Mouse (Mus musculus) hindbrain, embryonic 13.5 days (tissue): ENCODE data around the gene Nr3c2. TPM values are rescaled to one million over a fixed set of nuclear protein-coding genes. Genes with fewer than 3 reads are reported as not detected.

Experiments
- ATAC-seq: fragments of 200-750 bp; cut with Nextera tagmentation; 2 replicates; pipeline ENCODE4 v1.8.0; 2017; ENCODE audit warnings: moderate TSS enrichment; ENCODE audit not compliant: low FRiP score
- H3K27ac ChIP-seq: fragments of 300-500 bp; sonication (generic); 2 replicates; pipeline ENCODE4 v1.5.1; 2015; ENCODE audit warnings: inconsistent platforms, mild to moderate bottlenecking, moderate library complexity
- H3K27me3 ChIP-seq: fragments of 300-500 bp; sonication (generic); 2 replicates; pipeline ENCODE4 v1.6.1; 2015; ENCODE audit warnings: mild to moderate bottlenecking, inconsistent platforms
- H3K36me3 ChIP-seq: fragments of 300-500 bp; sonication (generic); 2 replicates; pipeline ENCODE4 v1.6.1; 2015; ENCODE audit warnings: mild to moderate bottlenecking, inconsistent platforms
- H3K4me1 ChIP-seq: fragments of 300-500 bp; sonication (generic); replicated peaks from 2 replicates; pipeline ENCODE4 v1.6.1; 2015; ENCODE audit warnings: inconsistent platforms
- H3K4me2 ChIP-seq: fragments of 300-500 bp; sonication (generic); 2 replicates; pipeline ENCODE4 v1.6.1; 2015; ENCODE audit warnings: inconsistent platforms, mild to moderate bottlenecking, moderate library complexity
- H3K4me3 ChIP-seq: fragments of 300-500 bp; sonication (generic); 2 replicates; pipeline ENCODE4 v1.5.1; 2015; ENCODE audit warnings: mild to moderate bottlenecking, inconsistent platforms
- H3K9ac ChIP-seq: fragments of 300-500 bp; sonication (generic); 2 replicates; pipeline ENCODE4 v1.6.1; 2015; ENCODE audit warnings: mild to moderate bottlenecking, inconsistent platforms
- H3K9me3 ChIP-seq: fragments of 300-500 bp; sonication (generic); 2 replicates; pipeline ENCODE4 v1.6.1; 2016; ENCODE audit warnings: inconsistent platforms
- WGBS: fragments of 180-500 bp; shearing (Covaris S2); methylation state at CpG from one replicate; pipeline ENCODE4 v1.1.7; 2015; 5-methylcytosine and 5-hydroxymethylcytosine counted together
- polyA plus RNA-seq: library from polyadenylated mRNA; unstranded; fragments of >200 nt; fragmentation: Nextera tagmentation; extraction: Ambion mirVana; gene quantifications from 2 replicates; pipeline ENCODE4 v1.2.1, GENCODE M21; 2015

Nr3c2 gene
- polyA plus RNA-seq, 1 experiment from 2014 or later, result 3.4 TPM

DNA sequence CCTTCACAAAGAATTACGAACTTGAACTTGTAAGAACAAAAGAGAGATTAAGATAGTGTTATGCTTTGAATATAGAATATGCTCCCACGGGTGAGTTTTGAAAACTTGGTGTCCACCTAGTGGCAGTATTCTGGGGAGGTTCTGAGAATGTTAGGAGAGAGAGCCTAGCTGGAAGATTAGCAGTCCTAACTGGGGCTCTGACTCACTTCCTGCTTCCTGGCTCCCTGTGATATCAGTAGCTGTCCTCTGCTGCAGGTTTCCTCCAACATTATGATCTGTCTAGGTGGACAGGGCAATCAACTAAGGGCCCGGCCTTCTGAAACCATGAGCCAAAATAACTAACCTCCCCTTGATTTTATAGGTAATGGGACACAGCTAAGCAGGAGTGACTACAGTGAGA, 385.2 kb downstream of the Nr3c2 start:
- Histone ChIP-seq H3K9ac (no peak overlapping the region), H3K4me2 (no peak overlapping the region), H3K4me3 (no peak overlapping the region), H3K27ac (no peak overlapping the region), H3K36me3 (no peaks in the 10 kb centered on the region), H3K27me3 (no peaks in the 10 kb centered on the region), H3K4me1 (no peaks in the 10 kb centered on the region; the same call in 1 of the 2 replicates), H3K9me3 (no peaks in the 10 kb centered on the region)
- 93% methylated on average over 3 of the region's 3 CpGs for WGBS
- no peak for ATAC-seq

DNA sequence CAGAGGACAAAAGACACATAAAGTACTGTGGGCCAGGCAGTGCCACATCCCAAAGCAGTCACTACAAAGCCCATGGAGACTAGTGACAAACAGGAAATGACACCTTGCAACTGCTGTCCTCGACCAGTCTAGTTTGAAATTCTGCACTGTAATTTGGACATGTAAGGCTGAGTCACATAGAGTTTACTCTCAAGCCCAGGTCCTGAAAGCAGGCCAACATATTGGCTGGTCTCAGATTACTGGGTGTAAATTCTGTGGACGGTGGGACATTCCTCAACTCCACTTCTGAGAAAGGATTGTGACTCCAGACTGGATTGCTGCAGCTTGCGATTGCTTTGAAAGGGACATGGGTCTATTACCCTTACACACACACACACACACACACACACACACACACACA, 388.8 kb downstream of the Nr3c2 start:
- H3K27ac ChIP-seq, result no peak overlapping the region
- no peak overlapping the region for H3K4me3 ChIP-seq
- ATAC-seq, result no peak
- WGBS, result 87% methylated on average over 3 of the region's 3 CpGs
- no peaks in the 10 kb centered on the region for H3K4me1 ChIP-seq
- H3K36me3 ChIP-seq, result no peaks in the 10 kb centered on the region
- H3K9ac ChIP-seq, result no peak overlapping the region
- no peak overlapping the region for H3K4me2 ChIP-seq
- no peaks in the 10 kb centered on the region for H3K9me3 ChIP-seq
- H3K27me3 ChIP-seq, result no peaks in the 10 kb centered on the region

DNA sequence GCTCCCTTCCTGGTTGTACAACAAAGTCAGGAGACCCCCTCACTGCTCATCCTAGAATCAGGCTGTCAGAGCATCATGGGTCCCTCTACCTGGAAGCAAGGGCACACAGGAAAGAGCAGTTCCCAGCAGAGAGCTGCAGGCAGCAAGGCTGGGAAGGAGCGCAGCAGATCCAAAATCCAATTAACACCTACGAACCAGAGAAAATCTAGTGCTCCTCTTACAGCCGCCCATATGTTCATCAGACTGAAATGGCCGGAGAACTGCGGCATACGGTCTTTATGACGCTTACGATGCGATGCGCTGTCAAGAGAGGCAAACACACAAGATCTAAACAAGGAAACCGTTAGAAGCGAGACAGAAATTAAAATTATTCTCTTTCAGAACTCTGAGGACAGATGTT, 389.2 kb downstream of the Nr3c2 start:
- Histone ChIP-seq H3K4me3 (no peak overlapping the region), H3K4me1 (no peaks in the 10 kb centered on the region), H3K9ac (no peak overlapping the region), H3K27ac (no peak overlapping the region), H3K36me3 (no peaks in the 10 kb centered on the region), H3K27me3 (no peaks in the 10 kb centered on the region), H3K9me3 (no peaks in the 10 kb centered on the region), H3K4me2 (no peak overlapping the region)
- no peak for ATAC-seq
- WGBS, result 97% methylated on average over 12 of the region's 12 CpGs

DNA sequence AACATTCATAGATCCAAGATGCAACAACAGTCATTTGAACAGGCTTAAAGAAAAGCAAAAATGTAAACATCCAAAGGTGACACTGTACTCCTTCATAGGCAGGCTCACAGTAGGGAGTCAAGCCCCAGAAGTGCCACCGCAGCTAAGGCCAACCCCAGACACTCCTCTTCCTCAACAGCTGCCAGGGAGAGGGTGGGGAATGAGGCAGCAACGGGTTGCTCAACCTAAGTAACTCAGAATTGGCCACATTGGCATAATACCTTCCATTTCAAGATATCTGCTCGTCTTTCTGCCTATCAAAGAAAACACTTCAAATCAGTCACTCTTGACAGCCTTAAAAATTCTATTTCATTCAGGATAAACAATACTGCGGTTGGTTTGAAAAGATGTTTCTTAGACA, 392.9 kb downstream of the Nr3c2 start:
- no peak overlapping the region for H3K4me2 ChIP-seq
- no peaks in the 10 kb centered on the region for H3K9me3 ChIP-seq
- no peak overlapping the region for H3K27ac ChIP-seq
- ATAC-seq, result no peak
- no peaks in the 10 kb centered on the region for H3K4me1 ChIP-seq
- H3K4me3 ChIP-seq, result no peak overlapping the region
- WGBS, result 50% methylated on average over 4 of the region's 4 CpGs
- no peaks in the 10 kb centered on the region for H3K36me3 ChIP-seq
- H3K9ac ChIP-seq, result no peak overlapping the region
- no peaks in the 10 kb centered on the region for H3K27me3 ChIP-seq

DNA sequence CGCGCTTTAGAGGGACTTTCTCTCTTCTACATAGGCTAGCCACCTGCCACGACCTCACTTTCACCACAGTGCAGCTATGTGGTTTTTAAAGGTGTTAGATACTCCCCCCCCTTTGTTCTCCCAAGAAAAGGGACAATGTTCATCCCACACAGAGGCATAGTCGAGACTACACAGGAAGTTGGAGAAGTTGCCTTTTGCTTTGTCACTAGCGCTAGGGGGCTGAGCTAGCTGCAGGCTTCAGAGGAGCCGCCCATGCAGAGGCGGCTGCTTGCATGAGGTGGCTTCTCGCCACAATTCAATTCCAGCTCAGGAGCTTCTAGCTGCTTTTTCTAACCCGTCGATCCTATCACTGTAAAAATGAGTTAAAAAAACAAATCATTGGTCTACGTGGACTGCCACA, 393.4 kb downstream of the Nr3c2 start:
- Histone ChIP-seq H3K4me2 (no peak overlapping the region), H3K27ac (no peak overlapping the region), H3K9me3 (no peaks in the 10 kb centered on the region), H3K9ac (no peak overlapping the region), H3K4me1 (no peaks in the 10 kb centered on the region), H3K36me3 (no peaks in the 10 kb centered on the region), H3K4me3 (no peak overlapping the region), H3K27me3 (no peaks in the 10 kb centered on the region)
- ATAC-seq, result no peak
- 61% methylated on average over 11 of the region's 11 CpGs for WGBS

DNA sequence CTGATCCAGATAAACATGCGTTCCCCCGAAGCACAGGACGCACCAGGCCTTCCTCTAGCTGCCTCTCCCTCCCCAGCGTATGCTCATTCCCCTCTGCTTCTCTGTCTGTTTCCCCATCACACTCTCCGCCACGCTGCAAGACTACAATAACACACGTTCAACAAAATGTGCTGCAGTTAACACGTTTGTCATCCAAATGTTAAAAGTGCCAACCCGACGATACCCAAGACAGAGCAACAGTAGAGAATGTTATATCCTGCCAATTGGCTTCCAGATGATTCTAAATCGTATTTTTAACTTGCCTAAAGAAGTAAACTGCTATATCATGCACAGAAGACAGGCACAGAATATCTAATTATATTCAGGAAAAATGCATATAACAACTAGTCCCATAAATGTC, 395.4 kb downstream of the Nr3c2 start:
- H3K4me1 ChIP-seq, result no peaks in the 10 kb centered on the region
- no peak for ATAC-seq
- H3K27ac ChIP-seq, result no peak overlapping the region
- H3K36me3 ChIP-seq, result no peaks in the 10 kb centered on the region
- H3K9me3 ChIP-seq, result no peaks in the 10 kb centered on the region
- H3K27me3 ChIP-seq, result no peaks in the 10 kb centered on the region
- 90% methylated on average over 11 of the region's 11 CpGs for WGBS
- H3K9ac ChIP-seq, result no peak overlapping the region
- no peak overlapping the region for H3K4me2 ChIP-seq
- no peak overlapping the region for H3K4me3 ChIP-seq
